Mouse (Mus musculus): ENCODE measurements at regions not wholly inside any gene's neighbourhood (a gene's known extent, or its start where the extent isn't known, plus 50 kb on each side); places are given as distances from the start of the nearest gene placed in this dataset.

DNA sequence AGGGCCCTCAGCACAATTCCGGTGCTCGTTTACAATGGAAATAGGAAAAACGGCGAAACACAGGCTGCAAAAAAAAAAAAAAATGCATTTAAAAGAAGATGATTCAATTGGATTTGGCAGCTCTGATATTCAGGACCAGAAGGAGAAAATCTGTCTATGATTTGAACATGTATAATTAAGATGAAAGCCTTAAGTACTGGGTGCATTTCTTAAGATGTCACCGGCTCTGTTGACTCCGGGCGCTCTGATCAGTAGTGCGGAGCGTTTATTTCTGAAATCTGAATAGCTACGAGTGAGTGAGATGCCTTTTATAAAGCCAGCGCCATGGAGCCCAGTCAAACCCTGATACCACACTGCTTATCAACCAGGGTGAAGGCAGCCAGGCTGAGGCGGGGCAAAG, 168.7 kb upstream of the Rpl38 start:
- TF ChIP-seq POLR2A (IDR thresholded peaks at IDR 0.05; ENCODE audit: low read depth, low read length) = no peak
- no peak for TF ChIP-seq CTCF (conservative IDR thresholded peaks at IDR 0.05; ENCODE audit: insufficient read depth, insufficient read length, low read depth, low read length)

Data from kidney, adult 2 months (tissue).